Mouse (Mus musculus) midbrain, embryonic 16.5 days (tissue): ENCODE measurements around the gene Sdc3. TPM values are rescaled to one million over a fixed set of nuclear protein-coding genes. Genes with fewer than 3 reads are reported as not detected.
A peak's percentile ranks its signal among the peaks of the same experiment; 100 is the strongest.

ENCODE experiments used
- ATAC-seq: fragments of 200-750 bp; cut with Nextera tagmentation; 2 replicates; pipeline ENCODE4 v1.8.0; 2017; ENCODE audit warnings: moderate TSS enrichment
- H3K27ac ChIP-seq: fragments of 300-500 bp; sonication (generic); 2 replicates; pipeline ENCODE4 v1.5.1; 2014; ENCODE audit warnings: mild to moderate bottlenecking, low read length, mixed read lengths
- H3K27me3 ChIP-seq: fragments of 300-500 bp; sonication (generic); 2 replicates; pipeline ENCODE4 v1.6.1; 2014; ENCODE audit warnings: low read depth, low read length, mixed read lengths; ENCODE audit not compliant: control insufficient read depth, insufficient read depth
- H3K36me3 ChIP-seq: fragments of 300-500 bp; sonication (generic); 2 replicates; pipeline ENCODE4 v1.6.1; 2014; ENCODE audit warnings: mild to moderate bottlenecking, low read length, moderate library complexity, mixed read lengths; ENCODE audit not compliant: control insufficient read depth, insufficient read depth
- H3K4me1 ChIP-seq: fragments of 300-500 bp; sonication (generic); 2 replicates; pipeline ENCODE4 v1.6.1; 2014; ENCODE audit warnings: mild to moderate bottlenecking, low read length, mixed read lengths; ENCODE audit not compliant: control insufficient read depth, insufficient read depth
- H3K4me2 ChIP-seq: fragments of 300-500 bp; sonication (generic); 2 replicates; pipeline ENCODE4 v1.6.1; 2014; ENCODE audit warnings: mild to moderate bottlenecking, low read length, mixed read lengths
- H3K4me3 ChIP-seq: fragments of 300-500 bp; sonication (generic); 2 replicates; pipeline ENCODE4 v1.5.1; 2014; ENCODE audit warnings: low read depth, mild to moderate bottlenecking, low read length, moderate library complexity, mixed read lengths
- H3K9ac ChIP-seq: fragments of 300-500 bp; sonication (generic); 2 replicates; pipeline ENCODE4 v1.6.1; 2014; ENCODE audit warnings: low read depth, low read length, mixed read lengths
- H3K9me3 ChIP-seq: fragments of 300-500 bp; sonication (generic); replicated peaks from 2 replicates; pipeline ENCODE4 v1.6.1; 2014; ENCODE audit warnings: mild to moderate bottlenecking, low read length, mixed read lengths; ENCODE audit not compliant: control insufficient read depth, poor library complexity, severe bottlenecking
- WGBS: fragments of 180-500 bp; shearing (Covaris S2); extraction: QIAGEN DNeasy Blood & Tissue Kit; methylation state at CpG from one replicate; pipeline ENCODE4 v1.1.7; 2014; 5-methylcytosine and 5-hydroxymethylcytosine counted together
- polyA plus RNA-seq: library from polyadenylated mRNA; unstranded; fragments of >200 nt; fragmentation: Nextera tagmentation; extraction: Ambion mirVana; gene quantifications from 2 replicates; pipeline ENCODE4 v1.2.1, GENCODE M21; 2015

Gene Sdc3
- polyA plus RNA-seq, 1 experiment from 2014 or later: 205 TPM

DNA sequence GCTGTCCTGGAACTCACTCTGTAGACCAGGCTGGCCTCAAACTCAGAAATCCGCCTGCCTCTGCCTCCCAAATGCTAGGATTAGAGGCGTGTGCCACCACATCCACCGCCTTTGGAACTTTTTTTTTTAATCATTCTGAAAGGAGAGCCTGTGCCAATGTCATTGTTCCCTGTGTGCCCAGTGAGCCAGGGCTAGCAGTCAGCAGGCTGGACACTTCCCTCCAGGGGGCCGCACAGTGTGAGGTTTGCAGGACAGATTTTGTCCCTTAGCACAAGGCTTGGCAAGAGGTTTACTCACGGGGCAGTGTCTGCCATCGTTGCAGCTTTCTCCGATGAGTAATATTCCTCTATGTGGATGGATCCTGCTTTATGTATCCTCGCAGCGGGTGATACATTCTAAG lies 14.4 kb downstream of the Sdc3 start:
- Histone ChIP-seq H3K4me2 (no peak overlapping the region), H3K27ac (no peak overlapping the region), H3K36me3 (no peaks in the 10 kb centered on the region), H3K9me3 (no peaks in the 10 kb centered on the region), H3K4me1 (peaks cover 56% of the 10 kb centered on the region), H3K9ac (no peak overlapping the region), H3K4me3 (no peak overlapping the region), H3K27me3 (no peaks in the 10 kb centered on the region)
- 92% methylated on average over 9 of the region's 9 CpGs for WGBS
- no peak for ATAC-seq

DNA sequence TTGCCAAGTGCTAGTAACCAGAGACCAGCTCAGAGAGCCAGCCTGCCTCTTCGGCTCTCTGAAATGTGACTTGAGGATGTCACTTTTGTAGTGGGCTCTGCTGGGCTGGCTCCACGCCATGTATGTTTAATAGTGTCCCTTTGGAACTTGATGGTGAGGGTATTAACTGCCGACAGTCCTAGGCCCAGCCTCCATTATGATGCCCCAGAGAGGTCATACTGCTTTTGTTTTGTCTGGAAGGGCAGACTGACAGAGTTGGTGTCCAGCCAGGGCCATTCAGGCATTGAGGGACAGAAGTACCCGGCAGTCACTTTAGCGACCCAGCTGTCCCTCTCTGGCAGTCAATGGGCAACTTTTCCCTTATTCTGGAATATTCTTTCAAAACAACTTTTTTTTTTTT lies 17.4 kb downstream of the Sdc3 start:
- peaks cover 65% of the 10 kb centered on the region for H3K4me1 ChIP-seq
- WGBS: 21% methylated on average over 5 of the region's 5 CpGs
- no peak overlapping the region for H3K4me2 ChIP-seq
- no peaks in the 10 kb centered on the region for H3K9me3 ChIP-seq
- H3K9ac ChIP-seq: peak overlapping the region; percentile 26; the same call in 1 of the 2 replicates
- H3K4me3 ChIP-seq: no peak overlapping the region
- H3K36me3 ChIP-seq: no peaks in the 10 kb centered on the region
- ATAC-seq: no peak
- no peaks in the 10 kb centered on the region for H3K27me3 ChIP-seq
- H3K27ac ChIP-seq: no peak overlapping the region

- Histone ChIP-seq H3K27ac (peak overlapping the region; percentile 95), H3K4me2 (no peak overlapping the region)
Observed at GRCm38 (mm10) chr4:130810845-130811244, 18.5 kb downstream of the Sdc3 start.

DNA sequence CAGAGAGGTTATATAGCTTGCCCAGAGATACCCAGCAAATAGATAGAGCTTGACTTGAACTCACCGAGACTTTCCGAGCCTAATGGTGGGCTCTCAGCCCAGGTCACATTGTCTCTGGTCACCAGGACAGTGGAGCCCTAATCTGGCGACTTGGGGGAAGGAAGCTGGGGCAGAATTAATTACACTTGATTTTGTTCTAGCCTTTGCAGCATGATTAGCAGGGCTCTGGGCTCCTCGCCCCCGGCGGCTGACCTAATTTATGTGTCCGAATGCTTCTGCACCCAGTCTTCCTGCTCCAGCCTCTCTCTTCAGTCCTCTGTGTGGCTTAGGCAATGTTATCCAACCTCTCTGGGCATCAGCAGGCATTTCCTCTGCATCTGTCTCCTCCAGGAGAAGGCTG lies 19.0 kb downstream of the Sdc3 start:
- Histone ChIP-seq H3K9ac (peak overlapping the region; percentile 35; the same call in 1 of the 2 replicates), H3K27me3 (no peaks in the 10 kb centered on the region), H3K9me3 (no peaks in the 10 kb centered on the region), H3K4me1 (peaks cover 67% of the 10 kb centered on the region), H3K4me3 (no peak overlapping the region), H3K4me2 (peak overlapping the region; percentile 9; the same call in 1 of the 2 replicates), H3K36me3 (no peaks in the 10 kb centered on the region), H3K27ac (peak overlapping the region; percentile 95)
- ATAC-seq: no peak
- 28% methylated on average over 7 of the region's 7 CpGs for WGBS

More at GRCm38 (mm10) chr4:130810845-130811244, 18.5 kb downstream of the Sdc3 start:
- Histone ChIP-seq H3K4me1 (peaks cover 65% of the 10 kb centered on the region), H3K4me3 (no peak overlapping the region), H3K9me3 (no peaks in the 10 kb centered on the region), H3K9ac (no peak overlapping the region; the same call in 1 of the 2 replicates), H3K36me3 (no peaks in the 10 kb centered on the region), H3K27me3 (no peaks in the 10 kb centered on the region)
- no peak for ATAC-seq
- WGBS: 42% methylated on average over 3 of the region's 3 CpGs

DNA sequence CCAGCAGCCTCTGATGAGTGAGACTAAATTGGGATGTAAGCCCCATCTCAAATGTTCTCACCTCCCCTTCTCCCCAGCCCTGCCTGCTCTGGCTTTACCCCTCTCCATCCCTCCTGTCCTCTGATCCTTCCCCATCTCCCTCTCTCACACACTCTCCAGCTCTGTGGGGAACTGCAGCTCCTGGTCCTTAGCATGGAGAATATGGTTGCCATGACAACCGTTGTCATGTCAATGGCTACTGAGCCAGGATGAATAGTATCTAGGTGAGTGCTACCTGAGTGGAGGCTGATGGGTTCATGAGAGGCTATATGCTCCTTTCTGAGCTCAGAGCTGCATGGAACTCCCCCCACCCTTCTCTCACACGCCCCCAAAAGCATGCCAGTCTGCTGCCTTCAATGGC lies 21.6 kb downstream of the Sdc3 start:
- Histone ChIP-seq H3K4me3 (no peak overlapping the region), H3K36me3 (peaks cover 1% of the 10 kb centered on the region; the same call in 1 of the 2 replicates), H3K27ac (peak overlapping the region; percentile 95), H3K4me2 (peak overlapping the region; percentile 43), H3K4me1 (peaks cover 67% of the 10 kb centered on the region), H3K9me3 (no peaks in the 10 kb centered on the region), H3K9ac (peak overlapping the region; percentile 51; the same call in 1 of the 2 replicates), H3K27me3 (no peaks in the 10 kb centered on the region)
- peak; percentile 85 for ATAC-seq
- 31% methylated on average over 2 of the region's 2 CpGs for WGBS

GRCm38 (mm10) chr4:130814742-130815330 lies 22.5 kb downstream of the Sdc3 start:
- peak overlapping the region; percentile 95 for H3K27ac ChIP-seq
- peaks cover 6% of the 10 kb centered on the region; the same call in 1 of the 2 replicates for H3K36me3 ChIP-seq
- peak overlapping the region; percentile 43; the same call in 1 of the 2 replicates for H3K4me2 ChIP-seq
- H3K27me3 ChIP-seq: no peaks in the 10 kb centered on the region
- 0 out of 2 replicates have a peak, but pooled peaks have one; percentile 13 for ATAC-seq
- 27% methylated on average over 8 of the region's 8 CpGs for WGBS
- peak overlapping the region; percentile 26; the same call in 1 of the 2 replicates for H3K9ac ChIP-seq
- no peaks in the 10 kb centered on the region for H3K9me3 ChIP-seq
- H3K4me3 ChIP-seq: no peak overlapping the region
- H3K4me1 ChIP-seq: peaks cover 61% of the 10 kb centered on the region

DNA sequence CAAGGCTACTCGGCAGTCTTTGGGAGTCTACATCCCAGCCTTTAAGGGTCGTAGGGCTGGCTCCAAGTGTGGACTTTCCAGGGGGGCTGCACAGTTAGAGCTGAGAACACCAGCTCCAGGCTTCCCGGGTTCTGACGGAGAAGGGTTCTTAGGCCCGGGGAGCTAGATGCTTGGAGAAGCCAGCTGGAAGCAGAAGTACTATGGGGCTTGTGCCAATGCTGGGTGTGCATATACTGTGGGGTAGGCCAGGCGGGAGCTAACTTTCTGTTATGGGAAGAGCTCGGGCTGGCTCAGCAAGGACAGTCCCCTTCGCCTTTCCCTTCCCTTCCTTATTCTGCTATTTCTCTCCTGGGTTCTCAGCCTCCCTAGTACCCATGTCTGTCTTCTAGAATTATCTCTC lies 23.5 kb downstream of the Sdc3 start:
- Histone ChIP-seq H3K27ac (peak overlapping the region; percentile 95), H3K36me3 (peaks cover 13% of the 10 kb centered on the region; the same call in 1 of the 2 replicates), H3K4me1 (peaks cover 55% of the 10 kb centered on the region), H3K4me2 (no peak overlapping the region), H3K9me3 (no peaks in the 10 kb centered on the region), H3K9ac (no peak overlapping the region), H3K27me3 (no peaks in the 10 kb centered on the region), H3K4me3 (no peak overlapping the region)
- no peak for ATAC-seq
- WGBS: 80% methylated on average over 8 of the region's 8 CpGs

GRCm38 (mm10) chr4:130819806-130820205 lies 27.5 kb downstream of the Sdc3 start:
- Histone ChIP-seq H3K4me1 (peaks cover 16% of the 10 kb centered on the region), H3K9me3 (no peaks in the 10 kb centered on the region), H3K4me2 (no peak overlapping the region), H3K9ac (no peak overlapping the region), H3K4me3 (no peak overlapping the region), H3K27ac (no peak overlapping the region), H3K36me3 (peaks cover 38% of the 10 kb centered on the region), H3K27me3 (no peaks in the 10 kb centered on the region)
- 70% methylated on average over 3 of the region's 3 CpGs for WGBS
- no peak for ATAC-seq

DNA sequence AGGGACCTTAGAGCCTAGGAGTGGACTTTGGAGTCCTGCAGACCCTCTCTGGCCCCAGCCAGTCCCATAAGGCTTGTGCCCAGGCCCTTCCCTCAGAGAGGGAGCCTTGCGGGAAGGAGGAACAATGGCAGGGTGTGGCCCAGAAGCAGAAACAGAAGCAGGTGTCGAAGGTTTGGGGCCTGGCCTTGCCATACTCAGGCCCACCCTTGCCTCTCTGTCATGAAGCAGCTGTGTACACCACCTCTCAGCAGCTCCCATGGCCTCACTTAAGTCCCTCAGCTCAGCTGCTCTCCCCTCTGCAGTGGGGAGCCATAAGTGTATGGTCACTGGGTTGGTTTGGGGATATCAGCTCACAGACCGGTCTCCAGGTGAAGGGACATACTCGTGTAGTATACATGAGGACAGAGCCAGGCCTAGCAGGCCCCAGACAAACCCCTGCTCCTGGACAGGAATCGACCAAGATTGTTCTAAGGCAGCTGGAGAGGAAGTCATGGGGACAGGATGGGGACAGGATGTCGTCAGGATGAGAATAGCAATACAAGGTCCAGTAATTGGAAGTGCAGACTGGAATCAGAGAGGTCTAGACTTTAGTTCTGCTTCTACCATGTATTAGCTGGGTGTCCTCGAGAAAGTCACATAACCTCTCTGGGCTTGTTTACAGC lies 28.4 kb downstream of the Sdc3 start:
- H3K4me3 ChIP-seq: no peak overlapping the region
- no peak overlapping the region for H3K9ac ChIP-seq
- H3K4me1 ChIP-seq: peaks cover 6% of the 10 kb centered on the region
- H3K9me3 ChIP-seq: no peaks in the 10 kb centered on the region
- H3K27me3 ChIP-seq: no peaks in the 10 kb centered on the region
- H3K27ac ChIP-seq: no peak overlapping the region; the same call in 1 of the 2 replicates
- H3K4me2 ChIP-seq: no peak overlapping the region
- peaks cover 38% of the 10 kb centered on the region for H3K36me3 ChIP-seq
- ATAC-seq: no peak
- WGBS: 89% methylated on average over 7 of the region's 7 CpGs
